Mouse (Mus musculus): ENCODE results near the gene Nudt16l1. TPM values are rescaled to one million over a fixed set of nuclear protein-coding genes. Genes with fewer than 3 reads are reported as not detected.

Gene Nudt16l1
- polyA plus RNA-seq, 1 experiment from 2014 or later, result 155 TPM

GRCm38 (mm10) chr16:4907972-4908371 is 30.6 kb upstream of the Nudt16l1 start:
- Histone ChIP-seq H3K9me3 (replicated peaks; ENCODE audit: control insufficient read depth, low read length) (no peaks in the 10 kb centered on the region), H3K4me2 (ENCODE audit: low read depth, low read length) (no peak overlapping the region), H3K27me3 (ENCODE audit: control insufficient read depth, insufficient read depth, low read length) (no peaks in the 10 kb centered on the region), H3K36me3 (replicated peaks; ENCODE audit: control insufficient read depth, insufficient read depth, low read depth, low read length) (no peaks in the 10 kb centered on the region; the same call in 1 of the 2 replicates), H3K27ac (replicated peaks; ENCODE audit: low read depth, low read length) (no peak overlapping the region), H3K4me1 (ENCODE audit: control insufficient read depth, insufficient read depth, low read length) (no peaks in the 10 kb centered on the region), H3K4me3 (ENCODE audit: low read depth, low read length) (no peak overlapping the region), H3K9ac (replicated peaks; ENCODE audit: low read length) (no peak overlapping the region)
- DNase-seq (ENCODE audit: low spot score), result no peak
- no peak for ATAC-seq (replicated peaks; ENCODE audit: insufficient number of reproducible peaks, low FRiP score, low TSS enrichment, low read depth)
- 59% methylated on average over 5 of the region's 5 CpGs for WGBS

GRCm38 (mm10) chr16:4909745-4910144 is 28.8 kb upstream of the Nudt16l1 start:
- ATAC-seq (replicated peaks; ENCODE audit: insufficient number of reproducible peaks, low FRiP score, low TSS enrichment, low read depth) (no peak), DNase-seq (ENCODE audit: low spot score) (no peak)
- no peaks in the 10 kb centered on the region for H3K4me1 ChIP-seq (ENCODE audit: control insufficient read depth, insufficient read depth, low read length)
- no peak overlapping the region for H3K4me2 ChIP-seq (ENCODE audit: low read depth, low read length)
- H3K9ac ChIP-seq (replicated peaks; ENCODE audit: low read length), result no peak overlapping the region
- no peak overlapping the region for H3K4me3 ChIP-seq (ENCODE audit: low read depth, low read length)
- H3K9me3 ChIP-seq (replicated peaks; ENCODE audit: control insufficient read depth, low read length), result no peaks in the 10 kb centered on the region
- 98% methylated on average over 2 of the region's 2 CpGs for WGBS
- no peaks in the 10 kb centered on the region; the same call in 1 of the 2 replicates for H3K36me3 ChIP-seq (replicated peaks; ENCODE audit: control insufficient read depth, insufficient read depth, low read depth, low read length)
- H3K27me3 ChIP-seq (ENCODE audit: control insufficient read depth, insufficient read depth, low read length), result no peaks in the 10 kb centered on the region
- no peak overlapping the region for H3K27ac ChIP-seq (replicated peaks; ENCODE audit: low read depth, low read length)

GRCm38 (mm10) chr16:4910758-4911157 is 27.8 kb upstream of the Nudt16l1 start:
- 94% methylated on average over 8 of the region's 8 CpGs for WGBS
- ATAC-seq (replicated peaks; ENCODE audit: insufficient number of reproducible peaks, low FRiP score, low TSS enrichment, low read depth), result no peak

GRCm38 (mm10) chr16:4912074-4912648 is 26.4 kb upstream of the Nudt16l1 start:
- Histone ChIP-seq H3K9me3 (replicated peaks; ENCODE audit: control insufficient read depth, low read length) (no peaks in the 10 kb centered on the region), H3K27ac (replicated peaks; ENCODE audit: low read depth, low read length) (0 out of 2 replicates have a peak overlapping the region, but pooled peaks have one; percentile 13), H3K4me3 (ENCODE audit: low read depth, low read length) (no peak overlapping the region), H3K4me1 (ENCODE audit: control insufficient read depth, insufficient read depth, low read length) (no peaks in the 10 kb centered on the region), H3K36me3 (replicated peaks; ENCODE audit: control insufficient read depth, insufficient read depth, low read depth, low read length) (no peaks in the 10 kb centered on the region; the same call in 1 of the 2 replicates), H3K9ac (replicated peaks; ENCODE audit: low read length) (no peak overlapping the region), H3K4me2 (ENCODE audit: low read depth, low read length) (no peak overlapping the region), H3K27me3 (ENCODE audit: control insufficient read depth, insufficient read depth, low read length) (no peaks in the 10 kb centered on the region)
- 73% methylated on average over 10 of the region's 10 CpGs for WGBS
- ATAC-seq (replicated peaks; ENCODE audit: insufficient number of reproducible peaks, low FRiP score, low TSS enrichment, low read depth), result no peak
- DNase-seq (ENCODE audit: low spot score), result no peak

More at GRCm38 (mm10) chr16:4910758-4911157, 27.8 kb upstream of the Nudt16l1 start:
- Histone ChIP-seq H3K4me3 (ENCODE audit: low read depth, low read length) (no peak overlapping the region), H3K4me1 (ENCODE audit: control insufficient read depth, insufficient read depth, low read length) (no peaks in the 10 kb centered on the region), H3K4me2 (ENCODE audit: low read depth, low read length) (no peak overlapping the region), H3K36me3 (replicated peaks; ENCODE audit: control insufficient read depth, insufficient read depth, low read depth, low read length) (no peaks in the 10 kb centered on the region; the same call in 1 of the 2 replicates), H3K27ac (replicated peaks; ENCODE audit: low read depth, low read length) (no peak overlapping the region), H3K9me3 (replicated peaks; ENCODE audit: control insufficient read depth, low read length) (no peaks in the 10 kb centered on the region), H3K27me3 (ENCODE audit: control insufficient read depth, insufficient read depth, low read length) (no peaks in the 10 kb centered on the region), H3K9ac (replicated peaks; ENCODE audit: low read length) (no peak overlapping the region)
- DNase-seq (ENCODE audit: low spot score), result no peak

- ATAC-seq (replicated peaks; ENCODE audit: insufficient number of reproducible peaks, low FRiP score, low TSS enrichment, low read depth), result peak; percentile 29; the same call in 1 of the 2 replicates
- Histone ChIP-seq H3K27ac (replicated peaks; ENCODE audit: low read depth, low read length) (0 out of 2 replicates have a peak overlapping the region, but pooled peaks have one; percentile 13), H3K4me3 (ENCODE audit: low read depth, low read length) (no peak overlapping the region), H3K4me2 (ENCODE audit: low read depth, low read length) (no peak overlapping the region), H3K27me3 (ENCODE audit: control insufficient read depth, insufficient read depth, low read length) (no peaks in the 10 kb centered on the region), H3K9me3 (replicated peaks; ENCODE audit: control insufficient read depth, low read length) (no peaks in the 10 kb centered on the region), H3K36me3 (replicated peaks; ENCODE audit: control insufficient read depth, insufficient read depth, low read depth, low read length) (no peaks in the 10 kb centered on the region; the same call in 1 of the 2 replicates), H3K9ac (replicated peaks; ENCODE audit: low read length) (no peak overlapping the region), H3K4me1 (ENCODE audit: control insufficient read depth, insufficient read depth, low read length) (no peaks in the 10 kb centered on the region)
- WGBS, result 55% methylated on average over 11 of the region's 11 CpGs
- no peak for DNase-seq (ENCODE audit: low spot score)
These were observed 25.4 kb upstream of the Nudt16l1 start for GRCm38 (mm10) chr16:4912907-4913782.

GRCm38 (mm10) chr16:4913783-4914735 is 24.5 kb upstream of the Nudt16l1 start:
- Histone ChIP-seq H3K27me3 (ENCODE audit: control insufficient read depth, insufficient read depth, low read length) (no peaks in the 10 kb centered on the region), H3K9ac (replicated peaks; ENCODE audit: low read length) (no peak overlapping the region)

GRCm38 (mm10) chr16:4915931-4916330 is 22.6 kb upstream of the Nudt16l1 start:
- ATAC-seq (replicated peaks; ENCODE audit: insufficient number of reproducible peaks, low FRiP score, low TSS enrichment, low read depth) (no peak), DNase-seq (ENCODE audit: low spot score) (no peak)
- Histone ChIP-seq H3K9me3 (replicated peaks; ENCODE audit: control insufficient read depth, low read length) (no peaks in the 10 kb centered on the region), H3K27me3 (ENCODE audit: control insufficient read depth, insufficient read depth, low read length) (no peaks in the 10 kb centered on the region), H3K4me2 (ENCODE audit: low read depth, low read length) (no peak overlapping the region), H3K36me3 (replicated peaks; ENCODE audit: control insufficient read depth, insufficient read depth, low read depth, low read length) (no peaks in the 10 kb centered on the region; the same call in 1 of the 2 replicates), H3K9ac (replicated peaks; ENCODE audit: low read length) (no peak overlapping the region), H3K4me3 (ENCODE audit: low read depth, low read length) (no peak overlapping the region), H3K27ac (replicated peaks; ENCODE audit: low read depth, low read length) (no peak overlapping the region), H3K4me1 (ENCODE audit: control insufficient read depth, insufficient read depth, low read length) (no peaks in the 10 kb centered on the region)
- 90% methylated on average over 3 of the region's 3 CpGs for WGBS

More at GRCm38 (mm10) chr16:4913783-4914735, 24.5 kb upstream of the Nudt16l1 start:
- H3K4me1 ChIP-seq (ENCODE audit: control insufficient read depth, insufficient read depth, low read length), result no peaks in the 10 kb centered on the region
- peak; percentile 82 for DNase-seq (ENCODE audit: low spot score)
- no peak overlapping the region for H3K4me3 ChIP-seq (ENCODE audit: low read depth, low read length)
- H3K36me3 ChIP-seq (replicated peaks; ENCODE audit: control insufficient read depth, insufficient read depth, low read depth, low read length), result no peaks in the 10 kb centered on the region; the same call in 1 of the 2 replicates
- H3K27ac ChIP-seq (replicated peaks; ENCODE audit: low read depth, low read length), result no peak overlapping the region
- H3K4me2 ChIP-seq (ENCODE audit: low read depth, low read length), result no peak overlapping the region
- no peaks in the 10 kb centered on the region for H3K9me3 ChIP-seq (replicated peaks; ENCODE audit: control insufficient read depth, low read length)
- WGBS, result 33% methylated on average over 12 of the region's 12 CpGs
- peak; percentile 66; the same call in 1 of the 2 replicates for ATAC-seq (replicated peaks; ENCODE audit: insufficient number of reproducible peaks, low FRiP score, low TSS enrichment, low read depth)
